Mouse (Mus musculus) duodenum, adult 2 months (tissue): ENCODE data around the gene H2afb3. TPM values are rescaled to one million over a fixed set of nuclear protein-coding genes. Genes with fewer than 3 reads are reported as not detected.

Source experiments
- polyA plus RNA-seq: library from polyadenylated mRNA; depleted of rRNA; stranded (reverse); fragments of >200 nt; gene quantifications from 2 replicates; pipeline ENCODE4 v1.2.3, GENCODE M21; 2012; ENCODE audit warnings: low replicate concordance; rRNA removed

The H2afb3 gene
- not detected in 2 replicates for polyA plus RNA-seq

GRCm38 (mm10) chrX:120312995-120313394, at the start of gene H2afb3:
Gene H2afb3 (minus strand): TSS chrX:120313095.

GRCm38 (mm10) chrX:120290011-120290899, 22.6 kb downstream of the H2afb3 start, which contains the start of gene Pcdh11x:
Gene Pcdh11x (plus strand): TSS chrX:120290259.

Other genes starting within 250 kb of the H2afb3 start
- 0.09 TPM in 1 of 2 replicates, not detected in the other for gene Pcdh11x, start 22.8 kb downstream of the H2afb3 start, polyA plus RNA-seq